Mouse (Mus musculus) left cerebral cortex, postnatal 4 days (tissue): ENCODE measurements around the gene Tuba3b. TPM values are rescaled to one million over a fixed set of nuclear protein-coding genes. Genes with fewer than 3 reads are reported as not detected.

Experiments
- DNase-seq: peaks from one replicate; pipeline ENCODE4 v3.0.0-alpha.2; 2022
- intact Hi-C: fragments of 180-260 bp; cut with DNase I; formaldehyde crosslinking; loops from one replicate; pipeline ENCODE4 v1.15.1; 2025
- total RNA-seq, 2 experiments: library from RNA; stranded (reverse); gene quantifications; 2 replicates each; pipeline ENCODE4 v1.2.3; 2021

Tuba3b gene
- not detected for total RNA-seq

GRCm38 (mm10) chr6:145615666-145616210, at the start of gene Tuba3b:
Gene Tuba3b (plus strand): TSS chr6:145615757.
- intact Hi-C loops = no loop called here
- DNase-seq = no peak

DNA sequence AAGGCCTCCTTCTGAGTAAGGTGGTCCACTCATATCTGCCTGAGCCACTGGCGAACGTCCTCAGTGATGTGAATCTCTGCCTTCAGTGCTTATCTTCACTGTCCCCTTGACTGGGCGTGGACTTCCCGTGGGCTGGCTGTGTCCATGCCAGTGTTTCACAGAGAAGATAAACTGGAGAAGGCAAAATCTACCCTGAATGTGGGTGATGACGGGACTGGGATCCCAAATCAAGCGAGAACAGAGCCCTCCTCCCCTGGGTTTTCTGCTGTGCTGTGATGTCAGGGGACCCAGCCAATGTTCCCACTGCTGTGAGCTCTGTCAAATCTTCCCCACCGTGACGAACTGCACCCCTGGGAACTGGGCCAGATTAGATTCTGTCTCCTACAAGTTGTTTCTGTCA, 48.3 kb upstream of the Tuba3b start:
- no peak for DNase-seq
- intact Hi-C loops = no loop called here

- intact Hi-C loops = no loop called here
Measured at GRCm38 (mm10) chr6:145567832-145568231, 47.7 kb upstream of the Tuba3b start.

GRCm38 (mm10) chr6:145568701-145569100, 46.9 kb upstream of the Tuba3b start:
- no peak for DNase-seq
- intact Hi-C loops = no loop called here

More at GRCm38 (mm10) chr6:145567832-145568231, 47.7 kb upstream of the Tuba3b start:
- DNase-seq = no peak

DNA sequence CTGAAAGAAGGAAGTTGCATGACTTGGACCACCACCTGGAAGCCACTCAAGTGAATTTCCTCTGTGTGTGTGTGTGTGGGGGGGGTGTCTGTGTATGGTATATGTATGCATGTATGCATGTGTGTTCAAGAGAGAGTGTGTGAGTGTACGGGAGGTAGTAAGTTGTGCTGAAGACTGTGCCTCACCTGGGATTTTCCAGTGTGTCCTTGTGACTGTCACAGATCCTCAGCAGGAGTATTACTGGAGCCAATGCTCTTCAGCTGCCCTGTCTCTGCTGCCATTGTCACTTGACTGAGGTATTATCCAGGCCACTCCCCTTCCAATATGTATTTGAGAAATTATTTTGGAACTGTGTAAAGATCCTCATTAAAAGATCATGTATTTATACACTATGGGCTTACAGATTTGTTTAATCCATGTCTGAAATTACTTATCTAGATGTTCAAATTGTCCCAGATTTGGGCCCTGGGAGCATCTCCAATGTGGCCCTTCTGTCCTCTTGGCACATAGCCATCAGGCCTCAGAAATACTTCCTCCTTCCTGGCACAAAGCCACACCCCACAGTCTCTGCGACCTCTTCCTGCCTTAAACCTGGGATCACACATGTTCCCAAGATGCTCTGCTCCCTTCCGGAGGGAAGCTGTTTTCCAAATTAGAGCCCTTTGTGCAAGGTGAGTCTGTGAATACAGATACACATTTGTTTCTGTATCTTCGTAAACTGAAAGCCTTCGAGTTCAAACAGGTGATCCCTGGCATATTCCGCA, 42.1 kb upstream of the Tuba3b start:
- peak; percentile 67 for DNase-seq
- intact Hi-C loops = no loop called here

DNA sequence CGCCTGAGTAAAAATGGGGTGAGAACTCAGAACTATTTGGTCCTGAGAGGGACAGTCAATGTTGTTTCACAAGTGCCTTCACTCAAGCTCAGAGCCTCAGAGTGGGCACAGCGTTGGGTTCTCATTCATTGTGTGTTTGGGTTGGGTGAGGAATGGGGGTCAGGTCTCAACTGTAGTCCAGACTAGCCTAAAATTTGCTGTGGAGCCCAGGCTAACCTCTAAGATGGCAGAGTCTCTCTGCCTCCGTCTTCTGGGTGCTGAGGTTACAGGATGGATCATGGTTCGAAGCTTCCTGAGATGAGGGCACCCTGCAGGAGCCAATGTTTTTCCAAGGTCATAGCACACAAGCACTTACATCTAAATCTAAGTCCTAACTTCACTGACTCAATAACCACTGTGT, 38.8 kb upstream of the Tuba3b start:
- intact Hi-C loops = no loop called here
- DNase-seq = no peak

- DNase-seq = no peak
- intact Hi-C loops = no loop called here
Measured at GRCm38 (mm10) chr6:145578457-145579185, 36.9 kb upstream of the Tuba3b start.

DNA sequence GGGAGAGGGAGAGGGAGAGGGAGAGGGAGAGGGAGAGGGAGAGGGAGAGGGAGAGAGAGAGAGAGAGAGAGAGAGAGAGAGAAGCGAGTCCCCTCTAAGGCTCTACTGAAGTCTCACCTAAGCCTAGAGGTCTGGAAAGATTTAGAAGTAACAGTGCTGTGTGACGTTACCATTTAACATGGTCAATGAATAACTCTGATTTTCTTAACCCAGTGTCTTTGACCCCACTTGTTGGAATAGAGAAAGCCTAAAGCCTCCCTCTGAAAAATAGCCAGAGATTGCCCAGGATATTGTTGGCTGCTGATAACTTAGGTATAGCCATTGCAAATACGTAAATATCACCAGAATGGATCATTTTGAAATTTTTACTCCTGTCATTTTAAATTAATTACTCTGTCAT, 35.8 kb upstream of the Tuba3b start:
- intact Hi-C loops = no loop called here
- DNase-seq = no peak

DNA sequence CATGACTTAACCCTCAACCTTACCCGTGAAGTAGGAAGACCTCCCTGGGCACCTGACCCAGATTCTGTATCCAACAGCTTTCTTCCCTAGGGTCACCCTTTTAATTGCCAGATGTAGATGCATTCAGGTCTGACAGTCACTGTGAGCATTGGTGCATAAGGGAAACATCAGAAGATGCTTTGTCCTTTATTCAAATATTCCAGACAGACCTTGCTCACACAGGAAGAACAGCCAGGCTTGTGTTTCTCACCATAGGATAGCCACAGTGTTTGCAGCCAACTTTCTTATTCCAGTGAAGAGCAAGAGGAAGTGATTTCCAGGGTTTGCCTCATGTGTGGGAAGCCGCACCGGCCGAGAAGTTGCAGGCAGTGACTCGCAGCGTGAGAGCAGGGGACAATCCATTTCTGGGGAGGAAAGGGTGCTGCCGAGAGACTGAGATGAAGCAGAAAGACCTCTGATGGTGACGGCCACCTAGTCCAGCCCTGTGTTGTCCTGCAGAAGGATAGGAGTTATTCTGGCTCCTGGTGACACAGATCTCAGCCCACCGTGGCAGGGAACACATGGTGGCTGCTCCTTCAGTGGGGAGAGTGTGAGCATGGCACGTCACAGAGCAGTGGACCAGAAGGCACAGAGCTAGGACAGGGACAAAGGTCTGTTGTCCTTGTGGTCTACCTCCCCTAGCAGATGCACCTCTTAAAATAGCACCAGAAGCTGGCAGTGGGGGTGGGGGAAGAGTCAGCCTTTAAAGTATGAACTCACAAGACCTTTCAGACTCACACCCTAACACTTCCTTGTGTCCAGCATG, 34.0 kb upstream of the Tuba3b start:
- DNase-seq = no peak

DNA sequence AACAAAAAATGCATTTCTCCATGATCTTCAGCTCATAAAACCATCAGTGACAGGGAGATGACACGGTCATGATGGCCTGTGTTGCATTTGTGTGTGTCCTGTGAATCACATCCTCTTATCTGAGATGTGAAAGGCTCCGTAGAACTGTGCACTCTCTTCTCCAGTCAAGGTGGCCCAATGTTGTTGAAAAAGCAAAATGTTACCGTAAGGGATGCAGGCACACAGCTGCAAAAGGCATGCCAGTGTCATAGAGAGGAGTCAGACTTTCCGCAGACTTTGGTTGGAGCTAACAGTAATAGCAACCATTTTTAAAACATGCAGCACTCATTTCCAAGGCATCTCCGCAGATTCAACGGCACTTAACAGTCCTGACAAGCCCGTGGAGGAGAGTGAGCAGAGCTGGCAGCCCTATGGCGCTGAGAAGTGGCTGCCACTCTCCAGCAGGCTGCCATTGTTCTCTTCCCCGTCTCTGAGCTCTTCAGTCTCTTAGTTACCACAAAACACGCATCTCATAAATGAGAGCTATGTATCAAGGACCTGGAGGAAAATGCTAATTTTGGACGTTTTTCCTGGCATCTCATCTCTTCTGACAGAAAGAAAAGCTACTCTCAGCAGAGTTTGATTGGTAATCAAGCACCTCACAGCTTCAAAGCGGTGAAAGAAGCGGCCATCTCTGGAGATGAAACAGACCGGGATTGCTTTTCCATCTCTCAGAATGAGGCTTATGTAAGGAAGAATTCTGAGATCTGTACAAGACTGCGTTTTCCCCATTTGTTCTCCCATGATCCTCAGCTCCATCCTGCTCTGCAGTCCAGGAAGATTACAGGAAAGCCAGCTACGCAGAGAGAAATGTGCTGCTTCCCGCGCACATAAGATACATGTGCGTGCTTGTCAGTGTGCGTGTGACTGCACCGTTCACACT, 30.2 kb upstream of the Tuba3b start:
- DNase-seq = no peak
- intact Hi-C loops = no loop called here

More for the DNA sequence above, 34.0 kb upstream of the Tuba3b start:
- intact Hi-C loops = no loop called here

GRCm38 (mm10) chr6:145590501-145591293, 24.9 kb upstream of the Tuba3b start:
- no peak for DNase-seq
- intact Hi-C loops = no loop called here

DNA sequence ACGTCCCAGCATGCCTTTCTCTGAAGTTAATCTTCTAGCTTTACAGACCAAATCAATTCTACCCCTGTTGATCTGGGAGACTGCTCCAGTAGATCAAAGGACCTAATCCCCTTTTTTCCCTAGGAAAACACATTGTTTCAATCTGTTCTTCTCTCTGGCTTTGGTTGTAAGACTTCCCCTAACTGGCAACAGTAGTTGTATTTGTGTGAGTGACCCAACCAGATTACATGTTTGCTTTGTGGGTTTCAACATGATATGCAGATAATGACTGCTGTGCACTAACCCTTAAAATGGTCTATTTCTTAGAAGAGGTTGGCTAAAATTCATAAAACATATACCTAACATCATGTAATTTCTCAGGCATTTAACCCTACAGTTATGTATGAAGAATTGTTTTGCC, 24.0 kb upstream of the Tuba3b start:
- intact Hi-C loops = no loop called here

GRCm38 (mm10) chr6:145592036-145592435, 23.5 kb upstream of the Tuba3b start:
- DNase-seq = no peak
- intact Hi-C loops = no loop called here

More for the DNA sequence above, 24.0 kb upstream of the Tuba3b start:
- DNase-seq = no peak

- intact Hi-C loops = no loop called here
- DNase-seq = no peak
Measured at GRCm38 (mm10) chr6:145592531-145592998, 23.0 kb upstream of the Tuba3b start.

- no peak for DNase-seq
- intact Hi-C loops = no loop called here
Measured at GRCm38 (mm10) chr6:145593991-145594390, 21.6 kb upstream of the Tuba3b start.

- DNase-seq = no peak
- intact Hi-C loops = no loop called here
Measured at GRCm38 (mm10) chr6:145595905-145596304, 19.7 kb upstream of the Tuba3b start.

DNA sequence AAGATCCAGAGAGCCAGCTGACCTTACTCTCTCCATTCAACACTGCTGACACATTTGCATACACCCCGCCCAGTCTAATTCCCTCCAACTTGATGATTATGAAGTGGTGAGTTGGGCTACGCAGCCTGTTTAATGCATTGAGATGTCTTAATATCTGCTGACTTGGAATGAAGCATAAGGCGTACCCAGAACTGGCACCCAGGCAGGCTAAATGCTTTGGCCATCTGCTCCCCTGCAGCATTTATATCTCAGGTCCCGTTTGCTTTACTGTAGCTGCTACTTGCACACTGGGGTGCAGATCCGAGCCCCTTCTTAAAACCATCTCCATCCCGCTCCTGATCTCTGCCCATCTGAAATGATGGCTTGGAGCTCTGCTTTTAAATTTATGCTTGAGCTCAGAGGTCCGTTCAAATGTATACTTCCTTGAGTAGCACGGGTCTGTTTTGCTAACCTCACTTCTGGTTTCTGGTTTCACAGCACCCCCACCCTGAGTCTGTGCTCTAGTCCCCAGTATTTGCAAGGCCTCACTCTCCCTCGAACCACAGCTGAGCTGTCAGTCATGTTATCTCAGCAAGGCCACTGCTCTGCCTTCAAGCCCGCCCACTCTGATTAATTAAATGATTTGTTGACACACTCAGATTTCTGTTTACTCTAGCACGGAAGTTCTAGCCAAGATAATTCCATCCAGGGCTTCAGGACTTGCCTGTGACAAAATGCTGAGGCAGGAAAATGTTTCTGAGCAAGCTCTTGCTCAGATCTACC, 16.6 kb upstream of the Tuba3b start:
- peak; percentile 43 for DNase-seq
- intact Hi-C loops = no loop called here

DNA sequence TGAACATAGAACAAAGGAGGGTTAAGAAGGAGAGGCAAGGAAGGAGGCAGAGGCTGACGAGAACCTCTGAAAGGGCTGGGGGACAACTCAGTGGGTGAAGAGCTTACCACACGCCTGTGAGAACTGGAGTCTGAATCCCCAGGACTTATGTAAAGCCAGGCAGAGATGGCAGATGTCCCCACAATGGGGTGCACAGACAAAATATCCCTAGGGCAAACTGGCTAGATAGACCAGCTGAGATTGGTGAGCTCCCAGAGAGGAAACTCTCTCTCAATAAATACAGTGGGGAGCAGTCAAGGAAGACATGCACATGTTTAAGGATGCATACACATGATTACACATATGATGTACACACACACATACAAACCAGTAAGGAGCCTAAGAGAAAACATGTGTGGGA, 11.4 kb upstream of the Tuba3b start:
- intact Hi-C loops = no loop called here
- no peak for DNase-seq
